Mouse (Mus musculus) stomach, postnatal 0 days (tissue): ENCODE measurements at regions not wholly inside any gene's neighbourhood (a gene's known extent, or its start where the extent isn't known, plus 50 kb on each side); places are given as distances from the start of the nearest gene placed in this dataset.
A peak's percentile ranks its signal among the peaks of the same experiment; 100 is the strongest.

Experiments
- ATAC-seq: fragments of 200-750 bp; cut with Nextera tagmentation; 2 replicates; pipeline ENCODE4 v1.8.0; 2017; ENCODE audit not compliant: low FRiP score, low TSS enrichment
- DNase-seq: peaks from one replicate; pipeline ENCODE4 v3.0.0-alpha.2; 2016; ENCODE audit warnings: low spot score
- H3K27ac ChIP-seq: fragments of 300-500 bp; sonication (generic); replicated peaks from 2 replicates; pipeline ENCODE4 v1.5.1; 2014; ENCODE audit warnings: mild to moderate bottlenecking, control low read depth
- H3K27me3 ChIP-seq: fragments of 300-500 bp; sonication (generic); 2 replicates; pipeline ENCODE4 v1.6.1; 2014; ENCODE audit warnings: low read length; ENCODE audit not compliant: control insufficient read depth, insufficient read depth
- H3K36me3 ChIP-seq: fragments of 300-500 bp; sonication (generic); 2 replicates; pipeline ENCODE4 v1.6.1; 2014; ENCODE audit warnings: low read length, mixed read lengths; ENCODE audit not compliant: control insufficient read depth, insufficient read depth
- H3K4me1 ChIP-seq: fragments of 300-500 bp; sonication (generic); replicated peaks from 2 replicates; pipeline ENCODE4 v1.6.1; 2014; ENCODE audit warnings: antibody characterized with exemption; ENCODE audit not compliant: control insufficient read depth, insufficient read depth
- H3K4me2 ChIP-seq: fragments of 300-500 bp; sonication (generic); replicated peaks from 2 replicates; pipeline ENCODE4 v1.6.1; 2014; ENCODE audit warnings: low read depth, mild to moderate bottlenecking, control low read depth, moderate library complexity
- H3K4me3 ChIP-seq: fragments of 300-500 bp; sonication (generic); 2 replicates; pipeline ENCODE4 v1.5.1; 2014; ENCODE audit warnings: low read depth, low read length, control low read depth
- H3K9ac ChIP-seq: fragments of 300-500 bp; sonication (generic); 2 replicates; pipeline ENCODE4 v1.6.1; 2014; ENCODE audit warnings: mild to moderate bottlenecking, low read length, control low read depth, mixed read lengths
- H3K9me3 ChIP-seq: fragments of 300-500 bp; sonication (generic); 2 replicates; pipeline ENCODE4 v1.6.1; 2016; ENCODE audit warnings: low read length; ENCODE audit not compliant: control insufficient read depth
- CTCF ChIP-seq: IDR thresholded peaks from 2 replicates; pipeline ENCODE4 v1.5.1; 2016; ENCODE audit warnings: antibody characterized with exemption, low read depth, mild to moderate bottlenecking, moderate library complexity
- EP300 ChIP-seq: optimal IDR thresholded peaks from 2 replicates; pipeline ENCODE3; 2016; ENCODE audit warnings: antibody characterized with exemption
- WGBS: fragments of 180-500 bp; shearing (Covaris S2); extraction: QIAGEN DNeasy Blood & Tissue Kit; methylation state at CpG from one replicate; pipeline ENCODE4 v1.1.7; 2014; 5-methylcytosine and 5-hydroxymethylcytosine counted together

DNA sequence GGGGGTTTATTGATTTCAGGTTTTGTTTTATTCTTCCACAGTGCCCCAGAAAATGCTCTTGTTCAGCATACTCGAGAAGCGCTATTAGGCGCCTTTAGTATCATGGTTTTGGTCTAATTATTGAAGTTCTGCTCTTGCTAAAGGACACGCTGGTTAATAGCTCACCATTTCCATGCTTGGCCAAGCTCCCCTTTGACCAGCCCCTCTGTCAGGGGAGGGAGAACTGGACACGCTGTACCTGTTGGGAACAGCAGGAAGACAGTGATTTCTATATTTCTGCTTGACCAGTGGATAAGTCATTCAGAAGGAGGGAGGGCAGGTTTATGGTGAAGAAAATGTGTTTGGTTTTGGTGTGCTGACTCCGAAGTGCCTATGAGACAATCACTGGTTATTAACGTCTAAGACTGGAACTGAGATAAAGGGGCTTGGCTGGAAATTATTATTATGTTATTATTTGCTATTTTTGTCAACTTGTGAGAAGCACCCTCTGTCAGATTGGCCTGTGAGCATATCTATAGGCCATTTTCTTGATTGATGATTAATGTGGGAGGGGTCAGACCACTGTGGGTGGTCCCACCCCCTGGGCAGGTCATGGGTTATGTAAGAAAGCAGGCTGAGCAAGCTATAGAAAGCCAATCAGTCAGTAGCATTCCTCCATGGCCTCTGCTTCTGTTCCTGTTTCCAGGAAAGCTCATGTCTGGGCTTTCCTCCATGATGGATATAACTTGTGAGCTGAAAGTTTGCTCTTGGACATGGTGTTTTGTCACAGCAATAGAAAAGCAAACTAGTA is 51.2 kb upstream of the Tanc2 start:
- no peak overlapping the region for H3K9ac ChIP-seq
- TF ChIP-seq EP300 = no peak
- TF ChIP-seq CTCF = no peak
- ATAC-seq = no peak
- no peak overlapping the region for H3K4me2 ChIP-seq
- H3K27ac ChIP-seq = no peak overlapping the region
- 80% methylated on average over 7 of the region's 7 CpGs for WGBS
- no peak overlapping the region for H3K4me3 ChIP-seq
- no peaks in the 10 kb centered on the region for H3K9me3 ChIP-seq
- H3K27me3 ChIP-seq = no peaks in the 10 kb centered on the region
- H3K4me1 ChIP-seq = no peaks in the 10 kb centered on the region
- no peaks in the 10 kb centered on the region for H3K36me3 ChIP-seq
- DNase-seq = no peak

DNA sequence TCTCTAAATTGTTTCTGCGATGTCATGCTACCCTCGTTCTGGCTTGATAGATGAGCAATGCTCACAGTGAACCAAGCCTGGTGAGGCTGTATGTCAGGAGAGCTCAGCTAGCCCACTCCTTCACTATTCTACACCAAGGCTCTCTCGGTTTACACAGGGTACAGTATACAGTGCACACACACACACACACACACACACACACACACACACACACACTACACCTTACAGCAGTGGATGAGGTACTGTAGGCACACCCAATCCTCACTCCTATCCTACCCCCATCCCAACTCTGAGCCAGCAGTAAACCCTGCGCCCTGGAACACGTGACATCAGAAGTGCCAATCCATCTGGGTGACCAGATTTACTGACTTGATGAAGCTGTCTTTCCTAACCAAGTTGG is 57.2 kb upstream of the Tanc2 start:
- no peak for ATAC-seq
- H3K9ac ChIP-seq = no peak overlapping the region

DNA sequence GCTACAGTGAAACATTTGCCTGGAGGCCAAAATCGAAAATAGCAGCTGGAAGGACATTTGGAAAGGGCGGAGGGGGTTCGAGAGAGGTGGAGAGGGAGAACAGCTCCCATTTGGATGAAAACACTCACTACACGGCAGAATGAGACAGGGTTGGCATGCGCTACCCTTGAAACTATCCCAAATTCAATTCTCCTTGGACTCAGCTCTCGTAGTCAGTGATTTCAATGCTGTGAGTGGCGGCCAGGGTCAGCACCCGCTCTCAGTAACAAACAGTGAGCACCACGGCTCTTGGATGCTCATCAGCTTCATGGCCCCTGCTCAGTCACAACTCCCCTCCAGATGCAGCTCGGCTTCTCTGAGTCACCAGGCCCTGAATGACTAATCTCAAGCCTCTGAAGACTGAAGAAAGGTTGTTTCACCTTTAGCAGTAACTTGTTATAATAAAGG is 59.1 kb upstream of the Tanc2 start:
- ATAC-seq = no peak
- H3K4me3 ChIP-seq = no peak overlapping the region
- no peak for DNase-seq
- H3K36me3 ChIP-seq = no peaks in the 10 kb centered on the region
- no peak overlapping the region for H3K9ac ChIP-seq
- 0 out of 2 replicates have a peak, but pooled peaks cover 2% of the 10 kb centered on the region for H3K4me1 ChIP-seq
- WGBS = 68% methylated on average over 10 of the region's 10 CpGs
- no peak overlapping the region for H3K4me2 ChIP-seq
- no peaks in the 10 kb centered on the region for H3K9me3 ChIP-seq
- H3K27me3 ChIP-seq = no peaks in the 10 kb centered on the region
- no peak for TF ChIP-seq CTCF
- TF ChIP-seq EP300 = no peak
- H3K27ac ChIP-seq = no peak overlapping the region

More for the DNA sequence above, 57.2 kb upstream of the Tanc2 start:
- DNase-seq = no peak
- TF ChIP-seq EP300 (no peak), CTCF (no peak)
- Histone ChIP-seq H3K4me3 (no peak overlapping the region), H3K9me3 (no peaks in the 10 kb centered on the region), H3K27ac (no peak overlapping the region), H3K27me3 (no peaks in the 10 kb centered on the region), H3K4me2 (no peak overlapping the region), H3K4me1 (no peaks in the 10 kb centered on the region), H3K36me3 (no peaks in the 10 kb centered on the region)
- 55% methylated on average over 5 of the region's 5 CpGs for WGBS

DNA sequence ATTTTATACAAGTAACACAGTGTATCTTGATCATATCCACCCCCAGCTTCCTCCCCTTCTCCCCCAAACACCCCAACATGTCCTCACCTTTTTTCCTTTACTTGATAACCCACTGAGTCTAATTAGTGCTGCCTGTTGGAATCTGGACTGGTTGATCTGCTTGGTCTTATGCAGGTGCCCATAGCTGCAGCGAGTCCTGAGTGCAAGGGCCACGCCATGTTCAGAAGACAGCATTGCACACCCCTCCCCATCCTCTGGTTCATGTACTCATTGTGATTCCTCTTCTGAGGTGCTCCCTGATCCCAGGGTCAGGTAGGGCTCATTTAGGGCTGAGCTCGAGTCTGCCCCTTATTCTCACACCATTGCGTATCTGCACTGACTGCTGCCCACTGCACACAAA is 63.7 kb upstream of the Tanc2 start:
- Histone ChIP-seq H3K9me3 (no peaks in the 10 kb centered on the region), H3K4me3 (no peak overlapping the region), H3K9ac (no peak overlapping the region), H3K4me1 (0 out of 2 replicates have a peak, but pooled peaks cover 2% of the 10 kb centered on the region), H3K27ac (no peak overlapping the region), H3K36me3 (no peaks in the 10 kb centered on the region), H3K27me3 (no peaks in the 10 kb centered on the region), H3K4me2 (no peak overlapping the region)
- 92% methylated on average over 4 of the region's 4 CpGs for WGBS
- TF ChIP-seq EP300 (no peak), CTCF (no peak)
- DNase-seq = no peak
- ATAC-seq = 0 out of 2 replicates have a peak, but pooled peaks have one; percentile 24

DNA sequence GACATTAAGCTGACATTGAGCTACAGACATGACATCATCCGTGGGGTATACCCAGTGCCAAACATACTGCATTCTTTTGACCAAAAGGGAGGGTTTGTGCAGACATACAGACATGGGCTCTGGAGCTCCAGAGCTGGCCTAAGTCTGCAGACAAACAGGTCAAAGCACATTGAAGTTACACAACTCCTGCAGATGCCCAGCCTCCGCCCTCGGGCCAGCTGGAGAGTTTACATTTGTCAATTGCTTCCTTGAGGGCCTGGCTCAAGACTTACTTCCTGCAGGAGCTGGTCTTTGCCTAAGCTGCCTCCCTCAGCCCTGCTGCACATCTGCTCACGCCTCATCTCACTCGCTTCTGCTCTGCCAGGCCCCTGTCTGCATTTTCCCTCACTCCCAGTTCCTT is 64.2 kb upstream of the Tanc2 start:
- DNase-seq (peak; percentile 74), ATAC-seq (peak; percentile 81)
- H3K4me2 ChIP-seq = no peak overlapping the region
- H3K27ac ChIP-seq = no peak overlapping the region
- 0 out of 2 replicates have a peak, but pooled peaks cover 2% of the 10 kb centered on the region for H3K4me1 ChIP-seq
- H3K27me3 ChIP-seq = no peaks in the 10 kb centered on the region
- no peaks in the 10 kb centered on the region for H3K9me3 ChIP-seq
- TF ChIP-seq CTCF (no peak), EP300 (no peak)
- 11% methylated on average over 5 of the region's 5 CpGs for WGBS
- H3K36me3 ChIP-seq = no peaks in the 10 kb centered on the region
- H3K9ac ChIP-seq = no peak overlapping the region
- H3K4me3 ChIP-seq = no peak overlapping the region

DNA sequence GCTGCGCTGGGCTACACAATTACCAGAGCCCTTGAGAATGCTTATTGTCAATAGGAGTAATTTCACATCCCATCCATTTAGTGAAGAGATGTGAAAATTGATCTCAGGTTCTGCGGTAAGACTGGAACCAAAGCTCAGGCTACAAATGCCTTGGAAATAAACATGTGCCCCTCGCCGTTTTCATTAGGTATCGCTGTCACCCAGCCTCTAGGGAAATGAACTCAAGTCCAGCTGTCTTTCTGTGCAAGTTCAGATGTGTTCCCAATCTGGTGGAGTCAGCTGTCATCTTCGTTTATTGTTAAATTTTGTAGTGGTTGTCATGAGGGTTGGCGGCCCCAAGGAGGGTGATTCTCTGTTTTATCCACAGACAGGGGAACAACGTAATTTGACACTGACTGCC is 65.4 kb upstream of the Tanc2 start:
- TF ChIP-seq CTCF = no peak
- TF ChIP-seq EP300 = no peak
- H3K9me3 ChIP-seq = no peaks in the 10 kb centered on the region
- no peak overlapping the region for H3K4me3 ChIP-seq
- H3K27ac ChIP-seq = no peak overlapping the region
- H3K9ac ChIP-seq = no peak overlapping the region
- H3K4me1 ChIP-seq = 0 out of 2 replicates have a peak, but pooled peaks cover 2% of the 10 kb centered on the region
- ATAC-seq (no peak), DNase-seq (no peak)
- WGBS = 60% methylated on average over 8 of the region's 8 CpGs
- H3K4me2 ChIP-seq = no peak overlapping the region
- H3K36me3 ChIP-seq = no peaks in the 10 kb centered on the region
- H3K27me3 ChIP-seq = no peaks in the 10 kb centered on the region
